Mouse (Mus musculus) forebrain, embryonic 15.5 days (tissue): Measurements from ENCODE around the gene Boc. TPM values are rescaled to one million over a fixed set of nuclear protein-coding genes. Genes with fewer than 3 reads are reported as not detected.

ENCODE experiments used
- ATAC-seq: fragments of 200-750 bp; cut with Nextera tagmentation; replicated peaks from 2 replicates; pipeline ENCODE4 v1.8.0; 2017; ENCODE audit warnings: mild to moderate bottlenecking, moderate TSS enrichment, moderate library complexity
- H3K27ac ChIP-seq: fragments of 300-500 bp; sonication (generic); replicated peaks from 2 replicates; pipeline ENCODE4 v1.5.1; 2015; ENCODE audit warnings: mild to moderate bottlenecking, inconsistent platforms
- H3K27me3 ChIP-seq: fragments of 300-500 bp; sonication (generic); 2 replicates; pipeline ENCODE4 v1.6.1; 2015; ENCODE audit warnings: inconsistent platforms
- H3K36me3 ChIP-seq: fragments of 300-500 bp; sonication (generic); 2 replicates; pipeline ENCODE4 v1.6.1; 2015; ENCODE audit warnings: mild to moderate bottlenecking, inconsistent platforms
- H3K4me1 ChIP-seq: fragments of 300-500 bp; sonication (generic); 2 replicates; pipeline ENCODE4 v1.6.1; 2015; ENCODE audit warnings: inconsistent platforms
- H3K4me2 ChIP-seq: fragments of 300-500 bp; sonication (generic); replicated peaks from 2 replicates; pipeline ENCODE4 v1.6.1; 2015; ENCODE audit warnings: mild to moderate bottlenecking, inconsistent platforms
- H3K4me3 ChIP-seq: fragments of 300-500 bp; sonication (generic); 2 replicates; pipeline ENCODE4 v1.5.1; 2015; ENCODE audit warnings: mild to moderate bottlenecking, inconsistent platforms
- H3K9ac ChIP-seq: fragments of 300-500 bp; sonication (generic); replicated peaks from 2 replicates; pipeline ENCODE4 v1.6.1; 2015; ENCODE audit warnings: mild to moderate bottlenecking, inconsistent platforms
- H3K9me3 ChIP-seq: fragments of 300-500 bp; sonication (generic); 2 replicates; pipeline ENCODE4 v1.6.1; 2016; ENCODE audit warnings: inconsistent platforms
- WGBS: fragments of 180-500 bp; shearing (Covaris S2); methylation state at CpG from one replicate; pipeline ENCODE4 v1.1.7; 2015; ENCODE audit warnings: mixed read lengths; 5-methylcytosine and 5-hydroxymethylcytosine counted together
- polyA plus RNA-seq: library from polyadenylated mRNA; unstranded; fragments of >200 nt; fragmentation: Nextera tagmentation; extraction: Ambion mirVana; gene quantifications from 2 replicates; pipeline ENCODE4 v1.2.1, GENCODE M21; 2015

The Boc gene
- 15.3 and 16.9 TPM in 2 replicates for polyA plus RNA-seq

DNA sequence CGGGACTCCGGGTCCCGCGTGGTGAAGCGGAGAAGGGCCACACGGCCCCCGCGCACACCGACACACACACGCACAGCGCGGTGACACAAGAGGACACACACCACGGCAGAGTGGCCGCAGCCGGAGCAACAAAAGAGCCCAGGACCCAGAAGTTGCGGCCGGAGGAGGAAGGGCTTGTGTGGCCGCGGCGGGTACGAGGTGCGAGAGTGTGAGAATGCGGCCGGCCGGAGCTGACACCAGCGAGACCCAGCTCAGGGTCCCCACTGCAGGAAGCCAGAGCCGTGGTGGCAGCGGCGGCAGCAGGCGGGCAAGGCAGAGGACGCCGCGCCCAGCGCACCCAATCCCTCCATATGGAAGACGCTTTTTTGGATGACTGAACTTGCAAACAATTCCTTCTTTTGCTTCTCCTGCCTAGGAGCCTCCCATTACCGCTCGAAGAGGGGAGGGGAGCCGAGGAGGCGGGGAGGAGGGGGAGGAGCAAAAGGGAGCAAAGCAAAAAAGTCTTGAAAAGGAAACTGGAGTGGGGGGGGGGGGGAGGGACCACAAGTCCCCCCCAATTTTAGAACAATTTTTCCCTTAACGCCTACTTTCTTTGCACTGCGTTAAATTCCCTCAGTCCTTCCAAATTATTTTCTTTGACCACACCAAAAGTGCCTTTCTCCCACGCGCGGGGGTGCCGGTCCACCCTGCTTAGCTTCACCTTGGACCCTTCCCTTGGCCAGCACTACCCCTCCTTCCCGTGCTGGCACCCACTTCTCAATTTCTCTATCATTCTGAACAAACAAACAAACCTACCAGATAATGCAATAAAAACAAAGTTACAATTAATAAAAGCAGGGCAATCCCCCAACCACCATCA lies at the start of gene Boc:
TSS of gene Boc (minus strand) at position 427 of the 859 bp plus-strand sequence.
- 0% methylated on average over 44 of the region's 46 CpGs for WGBS
- ATAC-seq: peak; percentile 73
- Histone ChIP-seq H3K27me3 (no peaks in the 10 kb centered on the region), H3K4me2 (peak within 1 kb of the TSS; percentile 84), H3K27ac (peak within 1 kb of the TSS; percentile 91), H3K4me1 (peaks cover 47% of the 10 kb centered on the region), H3K4me3 (peak within 1 kb of the TSS; percentile 86), H3K36me3 (no peaks in the 10 kb centered on the region), H3K9me3 (no peaks in the 10 kb centered on the region), H3K9ac (peak within 1 kb of the TSS; percentile 88)

DNA sequence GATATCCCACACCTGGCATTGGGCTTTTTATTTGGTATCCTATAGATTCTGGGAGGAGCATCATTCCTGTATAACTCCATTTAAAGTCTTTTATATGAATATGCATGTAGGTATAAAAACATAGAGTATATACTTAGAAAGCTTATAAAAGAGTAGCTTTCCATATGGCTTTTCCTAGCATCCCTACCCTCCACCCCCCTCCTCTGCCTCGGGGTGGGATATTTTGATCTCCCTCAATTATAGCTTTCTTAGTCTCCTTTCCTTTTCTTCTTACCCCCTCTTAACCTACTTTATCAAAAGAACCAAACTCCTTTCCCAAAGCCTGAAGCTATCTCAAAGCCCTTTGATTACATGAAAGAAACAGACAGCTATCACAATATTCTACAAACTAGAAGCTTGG lies 47.9 kb upstream of the Boc start:
- Histone ChIP-seq H3K36me3 (no peaks in the 10 kb centered on the region), H3K9me3 (no peaks in the 10 kb centered on the region), H3K4me1 (no peaks in the 10 kb centered on the region), H3K27me3 (no peaks in the 10 kb centered on the region), H3K9ac (no peak overlapping the region), H3K4me3 (no peak overlapping the region), H3K4me2 (no peak overlapping the region), H3K27ac (no peak overlapping the region)
- no peak for ATAC-seq
- 75% methylated on average over 1 of the region's 1 CpGs for WGBS

DNA sequence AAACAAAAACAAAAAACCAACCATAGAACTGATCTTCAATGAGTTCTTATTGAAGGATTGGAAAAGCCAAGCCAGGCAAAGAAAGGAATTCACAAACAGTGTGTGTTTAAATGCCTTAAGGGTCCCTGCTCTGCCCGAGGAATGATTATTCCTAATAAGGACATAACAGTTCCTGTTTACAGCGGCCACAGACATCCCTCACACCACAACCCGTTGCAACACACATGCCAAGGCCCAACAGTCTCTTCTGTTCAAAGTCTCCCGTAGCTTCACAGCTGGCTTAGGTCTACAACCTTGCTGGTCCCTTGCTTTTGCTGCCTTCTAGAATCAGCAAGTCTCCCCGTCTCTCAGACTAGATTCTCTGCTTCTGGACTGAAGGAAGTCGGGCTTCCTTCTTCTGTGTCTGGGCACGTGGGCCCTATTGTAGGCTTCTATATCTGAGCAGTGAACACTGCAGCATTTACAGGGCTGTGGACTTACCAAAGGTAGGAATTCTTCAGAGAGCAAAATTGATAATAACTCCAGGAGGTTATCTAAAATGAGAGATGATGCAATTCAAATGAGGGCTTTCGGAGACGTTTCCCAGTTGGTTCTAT lies 45.4 kb upstream of the Boc start:
- Histone ChIP-seq H3K4me1 (peaks cover 6% of the 10 kb centered on the region), H3K36me3 (no peaks in the 10 kb centered on the region), H3K9me3 (no peaks in the 10 kb centered on the region), H3K27ac (no peak overlapping the region), H3K4me3 (no peak overlapping the region), H3K27me3 (no peaks in the 10 kb centered on the region), H3K4me2 (no peak overlapping the region), H3K9ac (no peak overlapping the region)
- ATAC-seq: no peak
- 75% methylated on average over 9 of the region's 9 CpGs for WGBS

DNA sequence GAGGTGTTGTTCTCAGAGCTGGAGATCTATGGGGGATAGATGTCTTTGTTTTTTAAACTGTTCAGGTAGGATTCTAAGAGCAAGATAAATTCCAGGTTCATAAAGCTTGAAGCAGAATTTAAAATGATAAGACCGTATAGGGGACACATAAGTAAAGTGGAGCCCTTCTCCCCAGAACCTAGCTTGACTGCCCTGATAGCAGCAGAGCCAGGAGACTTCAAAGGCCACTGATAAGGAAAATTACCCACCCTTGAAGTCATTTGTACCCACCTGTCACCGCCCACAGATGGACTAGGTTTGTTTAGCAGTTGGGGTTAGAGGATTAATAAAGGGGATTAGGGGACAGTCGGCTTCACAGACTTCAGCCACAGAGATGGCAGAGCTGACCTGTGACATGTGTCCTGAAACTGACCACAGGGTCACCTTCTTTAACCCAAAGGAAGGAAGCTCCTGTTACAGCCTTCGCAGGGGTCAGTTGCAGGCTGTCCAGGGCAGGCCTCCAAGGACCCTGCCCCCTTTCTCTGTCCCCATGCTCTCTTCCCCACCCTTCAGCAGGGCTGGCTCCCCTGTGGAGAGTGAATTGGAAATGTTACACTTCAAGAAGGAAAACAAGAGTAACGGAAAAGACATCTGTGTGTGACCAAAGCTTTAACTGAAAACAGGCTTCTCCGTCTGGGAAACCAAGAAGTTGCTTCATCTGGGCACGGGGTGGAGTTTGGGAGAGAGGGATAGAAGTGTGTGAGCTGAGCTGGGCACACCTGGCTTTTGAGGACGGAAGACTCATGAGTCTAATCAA lies 43.5 kb upstream of the Boc start:
- ATAC-seq: 0 out of 2 replicates have a peak, but pooled peaks have one; percentile 26
- H3K4me1 ChIP-seq: peaks cover 6% of the 10 kb centered on the region
- H3K27ac ChIP-seq: no peak overlapping the region
- no peak overlapping the region for H3K9ac ChIP-seq
- no peak overlapping the region for H3K4me3 ChIP-seq
- H3K36me3 ChIP-seq: no peaks in the 10 kb centered on the region
- no peaks in the 10 kb centered on the region for H3K9me3 ChIP-seq
- no peaks in the 10 kb centered on the region for H3K27me3 ChIP-seq
- H3K4me2 ChIP-seq: no peak overlapping the region
- WGBS: 32% methylated on average over 8 of the region's 8 CpGs

DNA sequence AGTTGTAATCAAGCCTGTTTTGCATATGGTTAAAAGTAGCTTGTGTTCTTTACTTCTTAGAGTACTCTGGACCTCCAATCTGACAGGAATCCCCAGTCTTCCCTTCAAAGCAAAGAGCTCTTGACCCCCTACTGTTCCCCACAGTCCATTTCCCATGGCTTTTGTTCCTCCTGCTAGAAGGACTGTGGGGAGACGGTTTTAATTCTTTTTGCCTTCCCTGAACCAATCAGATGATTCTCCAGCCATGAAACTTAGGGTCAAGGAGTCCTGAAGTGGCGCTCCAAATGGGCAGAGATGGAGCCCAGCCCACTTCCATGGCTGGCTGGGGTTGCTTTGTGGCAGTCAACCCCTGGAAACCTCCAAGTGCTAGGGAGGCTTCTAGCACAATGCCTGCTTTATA lies 42.5 kb upstream of the Boc start:
- Histone ChIP-seq H3K4me1 (peaks cover 6% of the 10 kb centered on the region), H3K27ac (no peak overlapping the region), H3K27me3 (no peaks in the 10 kb centered on the region), H3K4me2 (no peak overlapping the region), H3K4me3 (no peak overlapping the region), H3K9ac (no peak overlapping the region), H3K9me3 (no peaks in the 10 kb centered on the region), H3K36me3 (no peaks in the 10 kb centered on the region)
- 14% methylated on average over 2 of the region's 2 CpGs for WGBS
- no peak for ATAC-seq

DNA sequence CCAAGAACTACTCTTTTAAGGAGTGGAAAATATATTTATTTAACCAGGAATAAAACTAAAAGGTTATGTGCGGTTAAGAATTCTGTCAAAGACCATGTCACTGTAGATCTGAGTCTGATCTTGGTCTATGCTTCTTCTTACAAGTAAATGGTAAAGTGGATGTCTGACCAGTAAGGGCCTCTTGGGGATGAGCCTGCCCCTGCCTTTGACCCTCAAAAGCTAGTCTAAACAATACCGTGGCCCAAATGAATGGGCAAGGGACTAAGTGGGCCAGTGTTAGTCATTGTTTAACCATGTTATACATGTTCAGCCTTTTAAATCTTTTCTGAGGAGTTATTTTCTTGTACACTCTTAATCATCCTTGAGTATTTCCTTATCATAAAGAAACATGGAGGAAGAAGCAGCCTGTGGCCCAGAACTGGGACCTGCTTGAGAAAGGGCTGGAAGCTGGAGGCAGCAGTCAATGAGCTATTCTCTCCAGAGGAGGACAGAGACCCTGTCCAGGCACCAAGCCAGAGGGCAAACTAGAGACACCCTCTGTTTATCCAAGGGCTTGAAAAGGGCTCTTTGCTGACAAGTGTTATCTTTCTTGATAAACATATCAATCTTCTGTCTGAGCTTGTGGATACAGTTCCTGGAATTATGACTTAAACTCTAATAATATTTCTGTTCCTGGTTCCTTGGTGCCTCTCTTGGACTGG lies 38.6 kb upstream of the Boc start:
- no peaks in the 10 kb centered on the region for H3K27me3 ChIP-seq

DNA sequence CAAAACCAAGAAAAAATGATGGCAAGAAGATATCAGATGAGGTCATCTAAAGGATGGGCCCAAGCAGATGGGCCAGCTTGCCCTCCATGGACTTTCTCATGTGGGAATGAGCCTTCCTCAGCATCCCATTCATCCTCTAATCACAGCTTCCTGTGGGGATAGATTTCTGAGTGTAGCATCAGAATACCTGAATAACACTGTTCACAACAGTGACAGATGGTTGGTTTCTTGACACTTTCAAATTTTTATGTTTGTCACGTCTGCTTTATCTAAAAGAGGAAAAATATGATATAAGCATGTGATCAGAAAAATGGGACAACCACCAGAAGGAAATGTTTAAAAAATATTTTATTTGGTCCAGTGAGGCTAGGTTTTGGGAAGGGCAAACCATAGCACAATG lies 30.8 kb upstream of the Boc start:
- WGBS: 67% methylated on average over 1 of the region's 1 CpGs
- no peak overlapping the region for H3K4me2 ChIP-seq
- H3K4me1 ChIP-seq: no peaks in the 10 kb centered on the region
- no peak overlapping the region for H3K9ac ChIP-seq
- no peaks in the 10 kb centered on the region for H3K9me3 ChIP-seq
- no peak for ATAC-seq
- no peaks in the 10 kb centered on the region for H3K36me3 ChIP-seq
- no peak overlapping the region for H3K4me3 ChIP-seq
- H3K27me3 ChIP-seq: no peaks in the 10 kb centered on the region
- H3K27ac ChIP-seq: no peak overlapping the region

More for the DNA sequence above, 38.6 kb upstream of the Boc start:
- Histone ChIP-seq H3K4me1 (peaks cover 6% of the 10 kb centered on the region), H3K9me3 (no peaks in the 10 kb centered on the region), H3K36me3 (no peaks in the 10 kb centered on the region), H3K27ac (no peak overlapping the region), H3K9ac (no peak overlapping the region), H3K4me2 (no peak overlapping the region), H3K4me3 (no peak overlapping the region)
- ATAC-seq: no peak
- WGBS: 89% methylated on average over 2 of the region's 2 CpGs

DNA sequence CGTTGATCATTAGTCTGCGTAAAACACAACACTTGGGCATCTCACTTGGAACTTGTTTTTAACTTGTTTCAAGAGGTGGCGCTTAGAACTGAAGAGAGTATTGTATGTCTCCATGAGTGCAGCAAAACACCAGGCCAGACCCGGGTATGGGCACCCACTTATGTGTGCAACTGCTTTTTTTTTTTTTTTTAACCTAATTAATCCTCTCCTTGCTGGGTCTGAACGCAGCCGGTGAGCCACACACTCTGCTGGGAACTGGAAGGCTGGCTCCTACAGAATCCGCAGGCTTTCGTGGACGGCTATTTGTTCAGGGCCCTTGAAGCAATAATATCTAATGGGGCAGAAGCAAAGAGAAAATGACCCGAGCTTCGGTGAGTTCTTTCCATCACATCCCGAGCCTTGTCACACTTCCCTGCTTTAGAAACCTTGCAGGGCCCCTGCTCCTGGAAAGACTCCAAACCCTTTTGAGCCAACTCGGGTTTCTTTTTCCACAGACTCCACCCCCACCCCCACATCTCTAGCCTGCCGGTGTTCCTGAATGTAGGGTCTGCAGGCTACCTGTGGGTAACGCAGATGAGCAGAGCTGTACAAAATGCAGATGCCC lies 20.8 kb upstream of the Boc start:
- no peaks in the 10 kb centered on the region for H3K27me3 ChIP-seq
- H3K27ac ChIP-seq: peak overlapping the region; percentile 63
- H3K4me1 ChIP-seq: peaks cover 19% of the 10 kb centered on the region
- peak; percentile 97 for ATAC-seq
- H3K4me2 ChIP-seq: peak overlapping the region; percentile 26; the same call in 1 of the 2 replicates
- no peak overlapping the region for H3K4me3 ChIP-seq
- H3K9me3 ChIP-seq: no peaks in the 10 kb centered on the region
- no peak overlapping the region for H3K9ac ChIP-seq
- H3K36me3 ChIP-seq: no peaks in the 10 kb centered on the region
- 7% methylated on average over 15 of the region's 15 CpGs for WGBS

DNA sequence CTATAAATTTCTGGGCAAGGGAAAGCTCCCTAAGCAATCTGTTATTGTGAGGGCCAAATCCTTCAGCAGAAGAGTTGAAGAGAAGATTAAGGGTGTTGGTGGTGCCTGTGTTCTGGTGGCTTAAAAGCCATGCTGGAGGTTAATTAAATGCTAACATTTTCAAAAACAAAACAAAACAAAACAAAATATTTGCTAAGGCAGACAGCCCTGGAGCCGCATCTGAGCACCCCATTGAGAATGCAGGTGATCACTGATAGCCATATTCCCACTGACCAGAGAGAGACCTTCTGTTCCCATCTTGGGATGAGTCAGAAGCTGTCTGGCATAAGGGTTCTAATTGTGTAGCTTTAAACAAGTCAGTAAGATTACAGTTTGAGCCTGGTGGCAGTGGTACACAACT lies 19.9 kb upstream of the Boc start:
- Histone ChIP-seq H3K9me3 (no peaks in the 10 kb centered on the region), H3K27me3 (no peaks in the 10 kb centered on the region), H3K4me1 (peaks cover 19% of the 10 kb centered on the region), H3K4me3 (no peak overlapping the region), H3K4me2 (no peak overlapping the region), H3K9ac (no peak overlapping the region), H3K27ac (peak overlapping the region; percentile 63), H3K36me3 (no peaks in the 10 kb centered on the region)
- no peak for ATAC-seq
- WGBS: 68% methylated on average over 1 of the region's 1 CpGs

DNA sequence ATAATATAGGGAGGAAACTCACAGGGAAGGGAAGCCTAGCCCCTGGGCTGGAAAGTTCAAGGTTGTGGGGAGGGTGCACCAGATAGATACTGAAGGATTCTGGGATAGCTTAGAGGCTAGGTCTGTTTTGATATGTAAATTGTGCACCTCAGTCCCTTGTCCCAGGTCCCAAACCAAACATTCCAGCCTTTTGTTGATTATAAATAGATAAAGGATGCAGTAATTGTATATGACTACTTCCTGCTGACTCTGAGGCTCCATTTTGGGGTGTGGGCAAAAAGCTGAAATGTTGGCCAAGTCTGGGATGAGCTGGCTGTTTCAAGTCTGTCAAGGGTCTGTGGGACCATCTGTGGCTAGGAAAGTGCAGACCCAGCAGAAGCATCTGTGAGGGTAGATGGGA lies 9.4 kb upstream of the Boc start:
- H3K27me3 ChIP-seq: no peaks in the 10 kb centered on the region; the same call in 1 of the 2 replicates
- ATAC-seq: no peak
- H3K27ac ChIP-seq: no peak overlapping the region
- H3K4me2 ChIP-seq: no peak overlapping the region
- no peaks in the 10 kb centered on the region for H3K9me3 ChIP-seq
- H3K4me1 ChIP-seq: peaks cover 16% of the 10 kb centered on the region
- H3K9ac ChIP-seq: no peak overlapping the region
- no peaks in the 10 kb centered on the region for H3K36me3 ChIP-seq
- no peak overlapping the region for H3K4me3 ChIP-seq
